Mouse (Mus musculus) embryonic facial prominence, embryonic 11.5 days (tissue): ENCODE results near the gene Rcc1. TPM values are rescaled to one million over a fixed set of nuclear protein-coding genes. Genes with fewer than 3 reads are reported as not detected.

Experiments
- ATAC-seq: fragments of 200-750 bp; cut with Nextera tagmentation; replicated peaks from 2 replicates; pipeline ENCODE4 v1.8.0; 2017; ENCODE audit warnings: low read depth; ENCODE audit not compliant: insufficient number of reproducible peaks, low FRiP score, low TSS enrichment
- DNase-seq: peaks from one replicate; pipeline ENCODE4 v3.0.0-alpha.2; 2015; ENCODE audit warnings: low spot score
- H3K27ac ChIP-seq: fragments of 300-500 bp; sonication (generic); replicated peaks from 2 replicates; pipeline ENCODE4 v1.5.1; 2014; ENCODE audit warnings: mild to moderate bottlenecking, low read depth, low read length, control low read depth
- H3K27me3 ChIP-seq: fragments of 300-500 bp; sonication (generic); 2 replicates; pipeline ENCODE4 v1.6.1; 2014; ENCODE audit warnings: mild to moderate bottlenecking, low read length, moderate library complexity, mixed read lengths; ENCODE audit not compliant: control insufficient read depth, insufficient read depth
- H3K36me3 ChIP-seq: fragments of 300-500 bp; sonication (generic); replicated peaks from 2 replicates; pipeline ENCODE4 v1.6.1; 2014; ENCODE audit warnings: low read depth, mild to moderate bottlenecking, low read length, moderate library complexity, mixed read lengths; ENCODE audit not compliant: control insufficient read depth, insufficient read depth
- H3K4me1 ChIP-seq: fragments of 300-500 bp; sonication (generic); 2 replicates; pipeline ENCODE4 v1.6.1; 2014; ENCODE audit warnings: low read length, mixed read lengths; ENCODE audit not compliant: control insufficient read depth, insufficient read depth
- H3K4me2 ChIP-seq: fragments of 300-500 bp; sonication (generic); 2 replicates; pipeline ENCODE4 v1.6.1; 2014; ENCODE audit warnings: low read depth, mild to moderate bottlenecking, control low read depth, low read length, moderate library complexity
- H3K4me3 ChIP-seq: fragments of 300-500 bp; sonication (generic); 2 replicates; pipeline ENCODE4 v1.5.1; 2014; ENCODE audit warnings: low read depth, low read length, control low read depth
- H3K9ac ChIP-seq: fragments of 300-500 bp; sonication (generic); replicated peaks from 2 replicates; pipeline ENCODE4 v1.6.1; 2014; ENCODE audit warnings: mild to moderate bottlenecking, control low read depth, low read length
- H3K9me3 ChIP-seq: fragments of 300-500 bp; sonication (generic); replicated peaks from 2 replicates; pipeline ENCODE4 v1.6.1; 2016; ENCODE audit warnings: mild to moderate bottlenecking, low read length, inconsistent platforms, mixed read lengths; ENCODE audit not compliant: control insufficient read depth
- WGBS: fragments of 180-500 bp; shearing (Covaris S2); extraction: QIAGEN DNeasy Blood & Tissue Kit; methylation state at CpG from one replicate; pipeline ENCODE4 v1.1.7; 2014; 5-methylcytosine and 5-hydroxymethylcytosine counted together
- polyA plus RNA-seq: library from polyadenylated mRNA; unstranded; fragments of >200 nt; fragmentation: Nextera tagmentation; extraction: Ambion mirVana; gene quantifications from 2 replicates; pipeline ENCODE4 v1.2.1, GENCODE M21; 2014

Gene Rcc1
- polyA plus RNA-seq = 60.6 and 61.5 TPM in 2 replicates

GRCm38 (mm10) chr4:132353481-132353885 is at the start of gene Rcc1:
Gene Rcc1 (minus strand): TSS chr4:132353605.
- peak within 1 kb of the TSS; percentile 88 for H3K9ac ChIP-seq
- peak; percentile 96 for DNase-seq
- H3K27me3 ChIP-seq = no peaks in the 10 kb centered on the region
- H3K4me2 ChIP-seq = peak within 1 kb of the TSS; percentile 71
- no peaks in the 10 kb centered on the region for H3K9me3 ChIP-seq
- H3K36me3 ChIP-seq = no peaks in the 10 kb centered on the region; the same call in 1 of the 2 replicates
- ATAC-seq = peak; percentile 82
- H3K27ac ChIP-seq = peak within 1 kb of the TSS; percentile 88
- 0% methylated on average over 31 of the region's 31 CpGs for WGBS
- peak within 1 kb of the TSS; percentile 67 for H3K4me3 ChIP-seq
- no peaks in the 10 kb centered on the region for H3K4me1 ChIP-seq

GRCm38 (mm10) chr4:132401016-132401415 is 47.6 kb upstream of the Rcc1 start:
- Histone ChIP-seq H3K36me3 (no peaks in the 10 kb centered on the region; the same call in 1 of the 2 replicates), H3K9me3 (no peaks in the 10 kb centered on the region), H3K27ac (no peak overlapping the region), H3K4me3 (no peak overlapping the region), H3K9ac (no peak overlapping the region), H3K27me3 (no peaks in the 10 kb centered on the region), H3K4me1 (no peaks in the 10 kb centered on the region), H3K4me2 (no peak overlapping the region)
- DNase-seq (no peak), ATAC-seq (no peak)
- 94% methylated on average over 9 of the region's 9 CpGs for WGBS

GRCm38 (mm10) chr4:132398863-132399262 is 45.5 kb upstream of the Rcc1 start:
- no peaks in the 10 kb centered on the region for H3K9me3 ChIP-seq
- H3K27ac ChIP-seq = no peak overlapping the region
- H3K4me3 ChIP-seq = no peak overlapping the region
- ATAC-seq (no peak), DNase-seq (no peak)
- no peak overlapping the region for H3K4me2 ChIP-seq
- H3K36me3 ChIP-seq = no peaks in the 10 kb centered on the region
- no peak overlapping the region for H3K9ac ChIP-seq
- H3K4me1 ChIP-seq = no peaks in the 10 kb centered on the region
- WGBS = 69% methylated on average over 5 of the region's 5 CpGs
- no peaks in the 10 kb centered on the region for H3K27me3 ChIP-seq

- peak; percentile 62; the same call in 1 of the 2 replicates for ATAC-seq
Observed at GRCm38 (mm10) chr4:132398045-132398774, 44.8 kb upstream of the Rcc1 start.

GRCm38 (mm10) chr4:132397120-132397519 is 43.7 kb upstream of the Rcc1 start:
- Histone ChIP-seq H3K4me1 (no peaks in the 10 kb centered on the region), H3K9me3 (no peaks in the 10 kb centered on the region), H3K27me3 (no peaks in the 10 kb centered on the region), H3K4me2 (no peak overlapping the region), H3K27ac (no peak overlapping the region), H3K9ac (no peak overlapping the region), H3K36me3 (no peaks in the 10 kb centered on the region), H3K4me3 (no peak overlapping the region)
- ATAC-seq (no peak), DNase-seq (no peak)
- 86% methylated on average over 3 of the region's 3 CpGs for WGBS

More at GRCm38 (mm10) chr4:132398045-132398774, 44.8 kb upstream of the Rcc1 start:
- Histone ChIP-seq H3K4me2 (no peak overlapping the region), H3K27me3 (no peaks in the 10 kb centered on the region), H3K4me1 (no peaks in the 10 kb centered on the region), H3K9ac (peak overlapping the region; percentile 25; the same call in 1 of the 2 replicates), H3K4me3 (no peak overlapping the region), H3K9me3 (no peaks in the 10 kb centered on the region), H3K36me3 (no peaks in the 10 kb centered on the region), H3K27ac (no peak overlapping the region; the same call in 1 of the 2 replicates)
- 34% methylated on average over 11 of the region's 11 CpGs for WGBS
- DNase-seq = peak; percentile 71

GRCm38 (mm10) chr4:132396251-132396650 is 42.8 kb upstream of the Rcc1 start:
- H3K27me3 ChIP-seq = no peaks in the 10 kb centered on the region
- no peaks in the 10 kb centered on the region for H3K9me3 ChIP-seq
- H3K4me1 ChIP-seq = no peaks in the 10 kb centered on the region
- H3K9ac ChIP-seq = no peak overlapping the region
- H3K4me2 ChIP-seq = no peak overlapping the region
- H3K4me3 ChIP-seq = no peak overlapping the region
- DNase-seq = no peak
- H3K36me3 ChIP-seq = no peaks in the 10 kb centered on the region
- H3K27ac ChIP-seq = no peak overlapping the region
- WGBS = 96% methylated on average over 7 of the region's 7 CpGs
- no peak for ATAC-seq

- H3K9ac ChIP-seq = no peak overlapping the region
- ATAC-seq = no peak
- 92% methylated on average over 8 of the region's 8 CpGs for WGBS
- no peak for DNase-seq
- no peak overlapping the region for H3K27ac ChIP-seq
- H3K27me3 ChIP-seq = no peaks in the 10 kb centered on the region
- H3K9me3 ChIP-seq = no peaks in the 10 kb centered on the region
- no peaks in the 10 kb centered on the region for H3K36me3 ChIP-seq
- H3K4me3 ChIP-seq = no peak overlapping the region
- no peak overlapping the region for H3K4me2 ChIP-seq
- H3K4me1 ChIP-seq = no peaks in the 10 kb centered on the region
Observed at GRCm38 (mm10) chr4:132391063-132391740, 37.8 kb upstream of the Rcc1 start.

GRCm38 (mm10) chr4:132389302-132389701 is 35.9 kb upstream of the Rcc1 start:
- Histone ChIP-seq H3K4me2 (no peak overlapping the region), H3K9ac (no peak overlapping the region), H3K27ac (no peak overlapping the region), H3K27me3 (no peaks in the 10 kb centered on the region), H3K4me1 (no peaks in the 10 kb centered on the region), H3K36me3 (no peaks in the 10 kb centered on the region), H3K4me3 (no peak overlapping the region), H3K9me3 (no peaks in the 10 kb centered on the region)
- no peak for ATAC-seq
- WGBS = 89% methylated on average over 4 of the region's 4 CpGs
- no peak for DNase-seq
